Mouse (Mus musculus) limb, embryonic 11.5 days (tissue): Measurements from ENCODE around the gene Kbtbd4. TPM values are rescaled to one million over a fixed set of nuclear protein-coding genes. Genes with fewer than 3 reads are reported as not detected.

Experiments
- ATAC-seq: fragments of 200-750 bp; cut with Nextera tagmentation; 2 replicates; pipeline ENCODE4 v1.8.0; 2017; ENCODE audit warnings: low read depth; ENCODE audit not compliant: insufficient number of reproducible peaks, low FRiP score, low TSS enrichment
- DNase-seq: peaks from one replicate; pipeline ENCODE4 v3.0.0-alpha.2; 2015; ENCODE audit warnings: low spot score
- H3K27ac ChIP-seq: fragments of 300-500 bp; sonication (generic); replicated peaks from 2 replicates; pipeline ENCODE4 v1.5.1; 2014; ENCODE audit warnings: low read depth, mild to moderate bottlenecking, low read length
- H3K27me3 ChIP-seq: fragments of 300-500 bp; sonication (generic); 2 replicates; pipeline ENCODE4 v1.6.1; 2014; ENCODE audit warnings: mild to moderate bottlenecking, low read length, mixed read lengths; ENCODE audit not compliant: control insufficient read depth, insufficient read depth
- H3K36me3 ChIP-seq: fragments of 300-500 bp; sonication (generic); 2 replicates; pipeline ENCODE4 v1.6.1; 2014; ENCODE audit warnings: mild to moderate bottlenecking, low read length, moderate library complexity, mixed read lengths; ENCODE audit not compliant: control insufficient read depth, insufficient read depth
- H3K4me1 ChIP-seq: fragments of 300-500 bp; sonication (generic); 2 replicates; pipeline ENCODE4 v1.6.1; 2014; ENCODE audit warnings: low read length, mixed read lengths; ENCODE audit not compliant: control insufficient read depth, insufficient read depth
- H3K4me2 ChIP-seq: fragments of 300-500 bp; sonication (generic); 2 replicates; pipeline ENCODE4 v1.6.1; 2014; ENCODE audit warnings: low read depth, mild to moderate bottlenecking, moderate library complexity; ENCODE audit not compliant: severe bottlenecking
- H3K4me3 ChIP-seq: fragments of 300-500 bp; sonication (generic); 2 replicates; pipeline ENCODE4 v1.5.1; 2014; ENCODE audit warnings: low read depth, low read length
- H3K9ac ChIP-seq: fragments of 300-500 bp; sonication (generic); 2 replicates; pipeline ENCODE4 v1.6.1; 2014; ENCODE audit warnings: mild to moderate bottlenecking, low read length
- H3K9me3 ChIP-seq: fragments of 300-500 bp; sonication (generic); 2 replicates; pipeline ENCODE4 v1.6.1; 2016; ENCODE audit warnings: low read length; ENCODE audit not compliant: control insufficient read depth
- WGBS: fragments of 180-500 bp; shearing (Covaris S2); extraction: QIAGEN DNeasy Blood & Tissue Kit; methylation state at CpG from one replicate; pipeline ENCODE4 v1.1.7; 2014; 5-methylcytosine and 5-hydroxymethylcytosine counted together
- polyA plus RNA-seq: library from polyadenylated mRNA; unstranded; fragments of >200 nt; fragmentation: Nextera tagmentation; extraction: Ambion mirVana; gene quantifications from 2 replicates; pipeline ENCODE4 v1.2.1, GENCODE M21; 2014

Kbtbd4 gene
- polyA plus RNA-seq, result 47.5 and 53.7 TPM in 2 replicates

- Histone ChIP-seq H3K4me1 (peaks cover 3% of the 10 kb centered on the region; the same call in 1 of the 2 replicates), H3K9ac (peak within 1 kb of the TSS; percentile 94), H3K36me3 (no peaks in the 10 kb centered on the region; the same call in 1 of the 2 replicates), H3K4me3 (peak within 1 kb of the TSS; percentile 94), H3K27ac (peak within 1 kb of the TSS; percentile 80), H3K4me2 (peak within 1 kb of the TSS; percentile 68), H3K27me3 (no peaks in the 10 kb centered on the region), H3K9me3 (no peaks in the 10 kb centered on the region)
- DNase-seq (peak; percentile 96), ATAC-seq (peak; percentile 90)
- under 1% methylated on average over 42 of the region's 43 CpGs for WGBS
Measured at GRCm38 (mm10) chr2:90904076-90904855, at the start of gene Kbtbd4, which contains the start of gene Ndufs3. Gene Kbtbd4, plus strand, starts transcription at chr2:90904740. Gene Ndufs3, minus strand, starts transcription at chr2:90904827.

- Histone ChIP-seq H3K4me2 (no peak overlapping the region), H3K9ac (no peak overlapping the region), H3K36me3 (no peaks in the 10 kb centered on the region; the same call in 1 of the 2 replicates), H3K27me3 (no peaks in the 10 kb centered on the region), H3K4me3 (no peak overlapping the region), H3K4me1 (no peaks in the 10 kb centered on the region), H3K27ac (no peak overlapping the region), H3K9me3 (no peaks in the 10 kb centered on the region)
- whole genome bisulfite sequencing, result 98% methylated on average over 2 of the region's 2 CpGs
- DNase-seq (no peak), ATAC-seq (no peak)
Measured at GRCm38 (mm10) chr2:90861486-90861885, 43.1 kb upstream of the Kbtbd4 start.

- DNase-seq (no peak), ATAC-seq (no peak)
- Histone ChIP-seq H3K9me3 (no peaks in the 10 kb centered on the region), H3K9ac (no peak overlapping the region), H3K4me2 (no peak overlapping the region), H3K27ac (no peak overlapping the region), H3K27me3 (no peaks in the 10 kb centered on the region), H3K36me3 (peaks cover 3% of the 10 kb centered on the region), H3K4me3 (no peak overlapping the region), H3K4me1 (no peaks in the 10 kb centered on the region)
Measured at GRCm38 (mm10) chr2:90864184-90864583, 40.4 kb upstream of the Kbtbd4 start.

GRCm38 (mm10) chr2:90866524-90866923, 38.0 kb upstream of the Kbtbd4 start:
- peak; percentile 76 for ATAC-seq
- Histone ChIP-seq H3K36me3 (peaks cover 3% of the 10 kb centered on the region), H3K9me3 (no peaks in the 10 kb centered on the region), H3K4me1 (no peaks in the 10 kb centered on the region), H3K4me2 (no peak overlapping the region), H3K27me3 (no peaks in the 10 kb centered on the region), H3K9ac (no peak overlapping the region), H3K27ac (no peak overlapping the region), H3K4me3 (no peak overlapping the region)
- DNase-seq, result peak; percentile 87
- 42% methylated on average over 3 of the region's 3 CpGs for WGBS

- DNase-seq (no peak), ATAC-seq (no peak)
- WGBS, result 53% methylated on average over 4 of the region's 4 CpGs
- Histone ChIP-seq H3K9me3 (no peaks in the 10 kb centered on the region), H3K36me3 (peaks cover 3% of the 10 kb centered on the region; the same call in 1 of the 2 replicates), H3K4me1 (no peaks in the 10 kb centered on the region), H3K4me3 (no peak overlapping the region), H3K27me3 (no peaks in the 10 kb centered on the region), H3K27ac (no peak overlapping the region), H3K4me2 (no peak overlapping the region), H3K9ac (no peak overlapping the region)
Measured at GRCm38 (mm10) chr2:90870136-90870601, 34.4 kb upstream of the Kbtbd4 start.

- Histone ChIP-seq H3K4me2 (no peak overlapping the region), H3K36me3 (peaks cover 3% of the 10 kb centered on the region; the same call in 1 of the 2 replicates), H3K27ac (no peak overlapping the region), H3K9ac (no peak overlapping the region), H3K4me1 (no peaks in the 10 kb centered on the region), H3K9me3 (no peaks in the 10 kb centered on the region), H3K4me3 (no peak overlapping the region), H3K27me3 (no peaks in the 10 kb centered on the region)
- 75% methylated on average over 8 of the region's 8 CpGs for WGBS
- DNase-seq, result no peak
- ATAC-seq, result no peak
Measured at GRCm38 (mm10) chr2:90871180-90871961, 33.2 kb upstream of the Kbtbd4 start.

GRCm38 (mm10) chr2:90874025-90874424, 30.5 kb upstream of the Kbtbd4 start:
- H3K9ac ChIP-seq, result no peak overlapping the region
- no peak overlapping the region for H3K4me2 ChIP-seq
- DNase-seq (no peak), ATAC-seq (no peak)
- H3K9me3 ChIP-seq, result no peaks in the 10 kb centered on the region
- H3K36me3 ChIP-seq, result no peaks in the 10 kb centered on the region
- no peak overlapping the region for H3K4me3 ChIP-seq
- no peaks in the 10 kb centered on the region for H3K4me1 ChIP-seq
- no peak overlapping the region for H3K27ac ChIP-seq
- no peaks in the 10 kb centered on the region for H3K27me3 ChIP-seq
- 89% methylated on average over 1 of the region's 1 CpGs for WGBS

GRCm38 (mm10) chr2:90875239-90875638, 29.3 kb upstream of the Kbtbd4 start:
- DNase-seq (no peak), ATAC-seq (no peak)
- Histone ChIP-seq H3K4me1 (no peaks in the 10 kb centered on the region), H3K27ac (no peak overlapping the region), H3K9me3 (no peaks in the 10 kb centered on the region), H3K27me3 (no peaks in the 10 kb centered on the region), H3K4me3 (no peak overlapping the region), H3K9ac (no peak overlapping the region), H3K4me2 (no peak overlapping the region), H3K36me3 (no peaks in the 10 kb centered on the region)
- 83% methylated on average over 2 of the region's 2 CpGs for WGBS
